Mouse (Mus musculus) cerebellum, adult 8-10 months (tissue): ENCODE measurements around the gene Depp1.
A peak's percentile ranks its signal among the peaks of the same experiment; 100 is the strongest.
"Not testable (repeated sequence)": the region's sequence is repeated elsewhere in the genome, so short reads cannot be mapped to it uniquely, and the experiment has no call there.

Source experiments
- DNase-seq: peaks from one replicate; pipeline ENCODE4 v3.0.0; 2022

The Depp1 gene

GRCm38 (mm10) chr6:116650406-116650805, at the start of gene Depp1:
Gene Depp1 (plus strand): TSS chr6:116650609.
- DNase-seq: no peak

DNA sequence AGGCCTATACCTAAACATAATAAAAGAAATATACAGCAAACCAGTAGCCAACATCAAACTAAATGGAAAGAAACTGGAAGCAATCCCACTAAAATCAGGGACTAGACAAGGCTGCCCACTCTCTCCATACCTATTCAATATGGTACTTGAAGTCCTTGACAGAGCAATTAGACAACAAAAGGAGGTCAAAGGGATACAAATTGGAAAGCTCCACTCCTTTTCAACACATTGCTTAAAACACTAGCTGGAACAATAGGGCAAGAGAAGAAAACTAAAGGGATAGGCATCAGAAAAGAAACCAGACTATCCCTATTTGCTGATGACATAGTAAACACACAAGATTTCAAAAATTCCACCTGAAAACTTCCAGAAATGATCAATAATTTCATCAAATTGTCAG, 49.4 kb upstream of the Depp1 start:
- not testable (repeated sequence) for DNase-seq

GRCm38 (mm10) chr6:116607230-116607629, 43.2 kb upstream of the Depp1 start:
- no peak for DNase-seq

GRCm38 (mm10) chr6:116615719-116616118, 34.7 kb upstream of the Depp1 start:
- no peak for DNase-seq

DNA sequence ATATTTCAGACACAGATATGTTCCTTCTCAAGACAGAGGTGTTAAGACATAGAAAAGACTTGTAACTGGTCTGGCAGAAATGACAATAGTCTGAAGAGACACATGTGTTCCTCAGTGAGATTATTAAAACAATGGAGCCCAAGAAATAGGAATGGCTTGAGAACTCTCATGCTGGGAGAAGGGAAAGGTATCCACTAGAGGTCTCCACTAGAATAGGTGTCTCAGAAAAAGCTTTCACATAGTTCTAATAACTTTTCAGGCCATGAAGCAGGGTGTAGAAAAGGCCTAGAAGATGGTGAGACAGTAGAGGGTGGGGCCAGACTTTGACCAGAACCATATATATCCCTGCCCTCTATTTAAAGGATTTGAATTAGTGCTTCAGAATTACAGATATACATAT, 32.3 kb upstream of the Depp1 start:
- DNase-seq: no peak

DNA sequence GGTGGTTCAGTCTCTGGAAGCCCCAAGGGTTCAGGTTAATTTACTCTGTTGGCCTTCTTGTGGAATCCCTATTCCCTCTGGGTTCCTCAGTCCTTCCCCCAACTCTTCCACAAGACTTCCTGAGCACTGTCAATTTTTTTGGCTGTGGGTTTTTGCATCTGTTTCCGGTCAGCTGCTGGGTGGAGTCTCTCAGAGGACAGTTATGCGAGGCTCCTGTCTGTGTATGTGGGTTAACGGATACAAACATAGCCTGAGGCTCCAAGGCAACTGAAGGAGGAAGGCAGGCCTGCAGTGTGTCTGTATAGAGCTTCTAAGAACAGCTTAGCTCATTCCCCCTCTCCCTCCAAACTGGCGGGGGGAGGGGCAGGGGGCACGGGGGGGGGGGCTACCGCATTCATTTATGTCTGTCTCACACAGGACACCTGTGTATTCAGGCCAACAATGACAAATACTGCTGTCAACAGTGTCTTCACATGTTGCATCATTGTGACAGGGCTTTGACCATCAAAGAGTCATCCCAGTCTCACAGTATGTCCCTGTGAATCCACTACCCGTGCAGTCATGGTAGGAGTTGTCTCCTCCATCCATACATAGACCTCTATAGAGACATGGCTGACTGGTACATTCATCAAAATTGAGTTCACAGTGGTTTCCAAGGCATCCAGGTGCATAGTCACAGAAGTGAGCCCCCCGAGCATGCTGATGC, 28.9 kb upstream of the Depp1 start:
- no peak for DNase-seq

GRCm38 (mm10) chr6:116626417-116626816, 24.0 kb upstream of the Depp1 start:
- not testable (repeated sequence) for DNase-seq

- no peak for DNase-seq
Observed at GRCm38 (mm10) chr6:116628095-116628494, 22.3 kb upstream of the Depp1 start.

DNA sequence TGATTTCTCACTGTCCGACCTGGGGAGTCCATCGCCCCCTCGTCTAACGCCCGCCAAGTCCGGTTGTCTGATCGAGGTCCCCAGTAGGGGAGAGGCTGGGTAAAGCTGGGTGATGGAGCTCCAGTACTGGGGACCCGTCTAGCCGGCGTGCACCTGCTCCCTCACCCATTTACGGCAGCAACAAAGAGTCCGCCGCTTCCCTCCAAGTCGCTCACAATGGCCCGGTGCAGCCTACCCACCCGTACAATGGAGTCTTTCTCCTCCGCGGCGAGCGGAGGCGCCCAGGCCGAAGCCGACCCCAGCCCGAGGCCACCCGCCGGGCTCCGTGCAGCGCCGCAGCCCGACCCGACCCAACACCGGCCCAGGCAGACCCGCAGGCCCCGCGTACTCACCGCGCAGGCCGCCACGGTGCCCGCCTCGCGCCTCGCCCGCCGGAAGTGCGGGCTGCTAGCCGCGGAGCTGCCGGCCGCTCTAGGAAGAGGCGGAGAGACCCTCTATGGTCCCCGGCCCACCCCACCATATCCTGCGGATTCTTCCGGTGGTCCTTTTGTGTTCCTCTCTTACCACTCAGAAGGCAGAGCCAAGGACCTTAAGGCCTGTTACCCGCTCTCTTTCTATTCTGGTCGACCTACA, 21.8 kb upstream of the Depp1 start, which contains the start of gene Zfp422:
Gene Zfp422, minus strand, starts transcription at position 461 of the 633 bp plus-strand sequence.
- peak; percentile 63 for DNase-seq

DNA sequence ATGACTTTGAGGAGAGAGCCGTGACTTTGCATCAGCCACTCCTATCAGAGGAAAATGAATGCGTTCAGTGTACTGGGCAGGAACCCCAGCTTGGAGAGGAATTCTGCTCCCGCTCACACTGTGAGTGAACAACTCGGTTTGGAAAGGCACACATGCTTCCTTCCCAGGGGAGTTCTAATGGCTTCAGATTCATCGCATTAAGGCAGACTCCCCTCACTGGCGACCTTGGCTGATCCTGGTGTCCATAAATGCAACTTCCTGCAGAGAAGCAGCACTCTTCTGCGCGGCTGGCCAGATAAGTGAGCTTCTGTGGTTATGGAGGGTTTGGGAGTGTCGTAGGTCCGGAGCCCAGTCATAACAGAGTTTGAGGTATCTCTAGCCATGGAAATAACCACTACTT, 20.6 kb upstream of the Depp1 start:
- no peak for DNase-seq

DNA sequence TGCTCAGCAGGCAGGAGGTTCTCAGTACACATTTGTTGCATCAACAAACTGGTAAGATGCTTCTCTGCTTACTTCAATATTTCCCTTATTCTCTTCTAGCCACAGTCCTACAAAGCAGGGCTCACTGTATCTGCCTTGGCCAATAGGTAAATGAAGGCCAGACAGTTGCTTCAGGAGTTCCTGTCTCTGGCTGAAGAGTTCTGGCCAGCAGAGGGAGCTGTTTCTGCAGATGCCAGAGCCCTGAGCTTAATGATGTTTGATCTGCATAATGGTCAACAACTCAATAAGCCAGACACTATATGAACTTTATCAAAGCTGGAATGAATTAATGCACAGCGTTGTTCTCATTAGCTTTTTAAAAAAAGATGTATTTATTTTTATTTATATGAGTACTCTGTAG, 18.3 kb upstream of the Depp1 start:
- DNase-seq: peak; percentile 56

DNA sequence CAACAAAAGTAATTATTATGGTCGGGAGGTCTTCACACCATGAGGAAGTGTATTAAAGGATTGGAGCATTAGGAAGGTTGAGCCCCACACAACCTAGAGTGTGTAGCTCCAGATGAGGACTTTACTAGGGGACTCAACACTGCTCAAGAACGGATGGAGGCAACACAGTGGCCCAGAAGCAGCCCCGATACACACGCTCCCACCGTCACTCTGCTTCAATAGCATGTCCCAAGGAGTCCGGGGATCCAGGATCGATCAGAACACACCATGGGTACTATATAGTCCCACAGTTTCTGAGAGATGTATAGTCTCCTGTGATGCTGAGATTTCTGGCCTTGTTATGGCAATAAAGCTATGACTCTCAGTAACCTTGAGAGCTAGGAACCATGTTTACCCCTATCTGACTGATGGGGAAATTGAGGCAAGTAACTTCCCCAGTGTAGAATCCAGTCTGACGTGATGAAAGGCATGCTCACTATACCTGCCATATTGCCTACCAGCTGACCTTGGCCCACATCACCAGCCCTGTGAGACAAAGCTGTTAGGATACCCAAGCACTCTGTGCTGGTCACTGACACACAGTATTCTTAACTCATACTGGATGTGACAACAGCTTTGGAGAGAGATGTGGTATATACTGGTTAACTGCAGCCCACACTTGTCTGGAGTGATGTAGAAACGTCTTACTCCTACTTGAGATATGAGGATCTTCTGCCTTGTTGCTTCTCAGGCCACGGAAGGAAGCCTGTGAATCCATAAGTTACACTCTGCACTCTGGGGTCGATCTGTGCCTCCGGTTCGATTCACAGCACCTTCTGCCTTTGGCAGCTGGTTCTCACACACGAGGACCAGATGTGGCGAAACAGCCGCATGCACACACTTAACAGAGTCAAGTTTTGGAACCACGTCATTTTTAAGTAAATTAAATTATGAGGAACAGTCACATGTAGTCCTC, 16.4 kb upstream of the Depp1 start:
- no peak for DNase-seq

GRCm38 (mm10) chr6:116635251-116636180, 14.9 kb upstream of the Depp1 start:
- no peak for DNase-seq

- DNase-seq: no peak
Observed at GRCm38 (mm10) chr6:116636581-116637235, 13.7 kb upstream of the Depp1 start.

DNA sequence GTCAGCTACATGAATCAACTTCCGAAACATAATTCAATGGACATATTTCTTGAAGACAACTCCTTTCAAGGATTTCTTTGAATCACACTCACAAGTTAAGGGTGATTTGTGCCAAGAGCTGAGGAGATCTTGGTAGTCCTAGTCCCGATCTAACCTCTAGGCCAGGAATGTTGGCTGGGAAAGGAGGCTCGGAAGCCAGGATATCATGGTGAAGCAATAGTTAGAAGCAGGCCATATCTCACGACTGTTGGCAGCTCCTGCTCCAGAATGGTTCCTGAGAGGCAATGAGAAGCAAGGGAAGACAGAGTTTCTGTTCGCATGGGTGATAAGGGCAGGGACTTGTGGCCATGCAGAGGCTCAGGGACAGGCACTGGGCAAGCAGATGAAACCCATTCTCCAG, 12.9 kb upstream of the Depp1 start:
- DNase-seq: no peak

GRCm38 (mm10) chr6:116638871-116639270, 11.5 kb upstream of the Depp1 start:
- DNase-seq: no peak

DNA sequence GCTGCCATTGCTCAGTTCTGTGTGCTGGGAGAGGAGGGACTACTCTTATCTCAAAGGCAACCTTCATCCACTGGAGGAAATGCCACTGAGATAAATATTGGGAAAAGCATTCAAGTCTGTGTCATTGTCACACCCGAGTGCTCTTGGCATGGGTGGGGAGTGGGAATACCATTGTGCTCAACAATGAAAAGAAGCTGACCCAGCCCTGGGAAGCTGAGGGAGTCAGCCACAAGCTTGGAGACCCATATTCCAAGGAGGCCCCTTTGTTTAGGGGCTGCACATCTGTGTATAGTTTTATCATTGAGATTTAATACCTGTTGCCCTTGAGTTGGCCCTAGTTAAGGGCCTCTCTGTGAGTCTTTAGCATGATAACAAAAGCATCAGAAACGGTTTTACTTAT, 10.7 kb upstream of the Depp1 start:
- no peak for DNase-seq

DNA sequence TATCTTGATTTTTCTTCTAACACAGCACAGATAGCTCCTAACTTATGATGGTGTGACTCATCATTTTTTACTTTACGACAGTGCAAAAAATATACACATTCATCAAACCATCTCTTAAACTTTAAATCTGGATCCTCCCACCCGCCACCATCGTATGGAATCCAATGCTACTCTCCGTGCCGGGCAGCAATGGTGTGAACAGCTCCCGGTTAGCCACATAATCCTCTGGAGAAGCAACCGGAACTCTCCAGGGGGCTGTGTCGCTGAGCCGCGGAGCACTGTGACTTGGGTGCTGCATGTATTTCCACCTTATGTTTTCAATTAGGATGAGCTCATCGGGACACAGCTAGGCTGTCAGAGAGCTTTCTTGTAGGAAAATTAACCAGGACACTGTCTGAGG, 7.5 kb upstream of the Depp1 start:
- DNase-seq: no peak

DNA sequence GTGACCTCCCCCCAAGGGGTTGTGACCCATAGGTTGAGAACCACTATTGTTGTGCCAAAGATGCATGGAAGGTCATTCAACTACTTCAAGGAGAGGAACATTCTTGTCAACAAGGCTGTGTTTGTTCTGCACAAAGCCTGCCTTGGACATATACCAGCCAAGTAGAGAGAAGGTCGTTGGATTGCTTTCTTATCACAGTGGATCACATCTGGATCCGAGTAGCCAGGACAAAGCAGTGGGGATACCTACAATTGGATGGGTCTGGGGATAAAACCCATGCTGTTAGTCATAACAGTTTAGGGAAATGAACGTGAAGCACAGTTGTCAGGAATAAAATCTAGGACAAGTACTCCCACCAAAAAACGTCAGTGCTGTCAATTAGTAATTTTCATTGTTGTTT, 6.5 kb upstream of the Depp1 start:
- DNase-seq: no peak

DNA sequence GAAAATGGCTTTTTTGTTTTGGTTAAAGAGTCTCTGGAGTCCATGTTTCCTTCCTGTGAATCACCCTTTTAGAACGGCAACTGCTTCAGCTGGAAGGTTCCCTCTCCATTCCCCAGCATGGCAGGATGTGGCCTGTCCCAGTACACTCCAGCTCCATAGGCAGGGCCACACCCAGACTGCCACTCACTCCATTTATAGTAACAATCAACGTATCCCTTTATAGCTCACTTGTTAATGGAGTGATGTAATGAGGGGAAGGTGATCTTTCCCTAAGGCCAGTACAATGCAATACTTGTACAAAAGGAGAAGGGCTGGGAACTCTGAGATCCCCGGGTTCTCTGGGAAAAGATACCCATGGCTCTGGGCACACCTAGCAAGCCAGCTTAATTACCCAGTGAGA, 6.1 kb upstream of the Depp1 start:
- DNase-seq: no peak

DNA sequence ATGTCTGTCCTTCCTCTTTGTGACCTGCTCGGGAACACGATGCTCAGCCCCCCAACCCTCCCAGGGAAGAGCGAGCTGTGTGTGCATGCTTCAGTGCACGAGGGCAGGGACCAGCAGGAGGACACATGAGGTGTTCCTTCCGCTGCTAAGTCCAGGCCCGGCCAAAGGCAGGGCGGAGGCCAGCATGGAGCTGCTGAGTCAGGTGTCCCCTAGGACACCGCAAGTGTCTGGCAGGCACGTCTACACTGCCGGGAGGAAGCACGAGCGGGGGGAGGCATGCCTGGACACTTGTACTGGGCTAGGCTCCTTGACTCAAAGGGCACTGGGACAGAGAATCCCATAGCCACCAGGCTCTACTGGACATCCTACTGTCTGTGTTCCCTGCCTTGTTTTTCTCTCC, 2.6 kb upstream of the Depp1 start:
- no peak for DNase-seq

GRCm38 (mm10) chr6:116649811-116650210, 598 bp upstream of the Depp1 start:
- DNase-seq: no peak
